ENCODE assay signal across 9 mouse cellular contexts in genomic region chr19:10689470-10690166, GRCm38 (mm10). TPM values are rescaled to one million over a fixed set of nuclear protein-coding genes. Genes with fewer than 3 reads are reported as not detected.
A peak's percentile ranks its signal among the peaks of the same experiment; 100 is the strongest.
DNase-seq lines count a peak whose midpoint lies in the region; ATAC-seq and TF ChIP-seq lines count a peak whose summit lies in the region.
"Had no signal": no experiment of that assay in that cellular context is flagged by ENCODE, and none has a peak within 500 bp of the region (broad histone marks: within the 10 kb centered on the region; RNA-seq: fewer than 3 reads in every experiment).

No protein-coding gene starts in this region.

- DNase-seq in adrenal gland, postnatal 14 days, result peak; percentile 42
- no peak for DNase-seq in adrenal gland, postnatal 25 days
- DNase-seq in forebrain, postnatal 0 days, result peak; percentile 74
- no peak for DNase-seq in right cerebral cortex, adult 18-20 months
- no peak for DNase-seq in left cerebral cortex, adult 9 months (ENCODE audit: low spot score in 2 of 2)

- WGBS in forebrain, postnatal 0 days, result 13% methylated on average over 5 of the region's 5 CpGs
- 59% methylated on average over 5 of the region's 5 CpGs for WGBS in limb, embryonic 12.5 days
- WGBS in neural tube, embryonic 14.5 days, result 39% methylated on average over 5 of the region's 5 CpGs

- peaks cover 8% of the 10 kb centered on the region for H3K27me3 ChIP-seq in E14TG2a.4 (ENCODE audit: insufficient read depth, low read length)
- no peaks in the 10 kb centered on the region for H3K27me3 ChIP-seq in forebrain, postnatal 0 days (ENCODE audit: insufficient read depth, low read length)
- no peaks in the 10 kb centered on the region for H3K27me3 ChIP-seq in limb, embryonic 12.5 days
- no peaks in the 10 kb centered on the region for H3K27me3 ChIP-seq in neural tube, embryonic 14.5 days (ENCODE audit: control insufficient read depth, insufficient read depth, low read length)

- no peak for TF ChIP-seq CTCF in E14TG2a.4 (conservative IDR thresholded peaks at IDR 0.05; ENCODE audit: low read length)
- TF ChIP-seq CTCF in forebrain, postnatal 0 days (IDR thresholded peaks at IDR 0.05; ENCODE audit: low read depth), result no peak

- peaks cover 44% of the 10 kb centered on the region for H3K4me1 ChIP-seq in E14TG2a.4 (replicated peaks; ENCODE audit: low read depth, low read length)
- peaks cover 10% of the 10 kb centered on the region; the same call in 1 of the 2 replicates for H3K4me1 ChIP-seq in forebrain, postnatal 0 days (ENCODE audit: insufficient read depth)
- peaks cover 30% of the 10 kb centered on the region for H3K4me1 ChIP-seq in limb, embryonic 12.5 days (replicated peaks)
- H3K4me1 ChIP-seq in neural tube, embryonic 14.5 days (ENCODE audit: control insufficient read depth, insufficient read depth, low read length), result peaks cover 15% of the 10 kb centered on the region

- peak overlapping the region; percentile 84 for H3K4me2 ChIP-seq in forebrain, postnatal 0 days (ENCODE audit: low read depth)
- H3K4me2 ChIP-seq in limb, embryonic 12.5 days, result peak overlapping the region; percentile 75
- peak overlapping the region; percentile 84 for H3K4me2 ChIP-seq in neural tube, embryonic 14.5 days (ENCODE audit: low read depth, low read length)

- ATAC-seq in forebrain, postnatal 0 days, result 0 out of 2 replicates have a peak, but pooled peaks have one; percentile 0
- ATAC-seq in limb, embryonic 12.5 days (ENCODE audit: insufficient number of reproducible peaks, insufficient read depth, low FRiP score, low TSS enrichment, low read depth), result no peak
- peak; percentile 0; the same call in 1 of the 2 replicates for ATAC-seq in neural tube, embryonic 14.5 days (ENCODE audit: low read depth)

- H3K27ac ChIP-seq in forebrain, postnatal 0 days (ENCODE audit: low read depth, low read length), result peak overlapping the region; percentile 98
- peak overlapping the region; percentile 95 for H3K27ac ChIP-seq in limb, embryonic 12.5 days
- H3K27ac ChIP-seq in neural tube, embryonic 14.5 days (ENCODE audit: low read depth, low read length), result peak overlapping the region; percentile 97

- peak overlapping the region; percentile 95 for H3K9ac ChIP-seq in forebrain, postnatal 0 days
- peak overlapping the region; percentile 78 for H3K9ac ChIP-seq in limb, embryonic 12.5 days (replicated peaks)
- peak overlapping the region; percentile 88 for H3K9ac ChIP-seq in neural tube, embryonic 14.5 days (replicated peaks; ENCODE audit: low read depth, low read length)

- peak overlapping the region; percentile 98 for H3K4me3 ChIP-seq in E14TG2a.4 (replicated peaks; ENCODE audit: low read length)
- H3K4me3 ChIP-seq in forebrain, postnatal 0 days (ENCODE audit: low read depth, low read length), result peak overlapping the region; percentile 83
- peak overlapping the region; percentile 76 for H3K4me3 ChIP-seq in limb, embryonic 12.5 days (replicated peaks)
- H3K4me3 ChIP-seq in neural tube, embryonic 14.5 days (ENCODE audit: low read depth, low read length), result peak overlapping the region; percentile 77

- no peaks in the 10 kb centered on the region for H3K9me3 ChIP-seq in E14TG2a.4 (ENCODE audit: low read length)
- no peaks in the 10 kb centered on the region for H3K9me3 ChIP-seq in forebrain, postnatal 0 days (ENCODE audit: low read length)
- H3K9me3 ChIP-seq in limb, embryonic 12.5 days, result no peaks in the 10 kb centered on the region
- no peaks in the 10 kb centered on the region for H3K9me3 ChIP-seq in neural tube, embryonic 14.5 days (ENCODE audit: control insufficient read depth, low read length)

- no peaks in the 10 kb centered on the region; the same call in 1 of the 2 replicates for H3K36me3 ChIP-seq in E14TG2a.4 (ENCODE audit: insufficient read depth, low read length)
- H3K36me3 ChIP-seq in forebrain, postnatal 0 days (ENCODE audit: insufficient read depth), result 0 out of 2 replicates have a peak, but pooled peaks cover 5% of the 10 kb centered on the region
- H3K36me3 ChIP-seq in limb, embryonic 12.5 days, result no peaks in the 10 kb centered on the region; the same call in 1 of the 2 replicates
- no peaks in the 10 kb centered on the region for H3K36me3 ChIP-seq in neural tube, embryonic 14.5 days (ENCODE audit: control insufficient read depth, insufficient read depth, low read length)

RNA-seq across cellular contexts. Expression of gene Vps37c, which starts 1.1 kb away (rescaled TPM):
- total RNA-seq in adrenal gland, postnatal 14 days (2021), result 19.1 and 23.6 TPM in 2 replicates
- total RNA-seq in adrenal gland, postnatal 25 days (2021), result 32.4 and 33.6 TPM in 2 replicates
- total RNA-seq in forebrain, postnatal 0 days (2014; rRNA removed), result 27.9 and 29.0 TPM in 2 replicates
- polyA plus RNA-seq in forebrain, postnatal 0 days (2015; fragmentation: Nextera tagmentation; extraction: Ambion mirVana), result 34.5 TPM in 2 replicates
- 27.6 and 33.4 TPM in 2 replicates for polyA plus RNA-seq in limb, embryonic 12.5 days (2016; fragmentation: Nextera tagmentation; extraction: Ambion mirVana)
- 23.1 and 31.1 TPM in 2 replicates for polyA plus RNA-seq in neural tube, embryonic 14.5 days (2014; fragmentation: Nextera tagmentation; extraction: Ambion mirVana)

RNA-seq across cellular contexts. Expression of gene Pga5, which starts 11.7 kb away (rescaled TPM):
- not detected in 2 replicates for total RNA-seq in adrenal gland, postnatal 14 days (2021)
- not detected in 2 replicates for total RNA-seq in adrenal gland, postnatal 25 days (2021)
- total RNA-seq in forebrain, postnatal 0 days (2014; rRNA removed), result not detected in 2 replicates
- polyA plus RNA-seq in forebrain, postnatal 0 days (2015; fragmentation: Nextera tagmentation; extraction: Ambion mirVana), result not detected in 2 replicates
- not detected in 2 replicates for polyA plus RNA-seq in limb, embryonic 12.5 days (2016; fragmentation: Nextera tagmentation; extraction: Ambion mirVana)
- not detected in 2 replicates for polyA plus RNA-seq in neural tube, embryonic 14.5 days (2014; fragmentation: Nextera tagmentation; extraction: Ambion mirVana)
- total RNA-seq: layer of hippocampus, adult 18-20 months had no signal

RNA-seq across cellular contexts. Expression of gene Cd5, which starts 49.2 kb away (rescaled TPM):
- total RNA-seq in adrenal gland, postnatal 14 days (2021), result 1.3 and 8.7 TPM in 2 replicates
- total RNA-seq in adrenal gland, postnatal 25 days (2021), result 0.12 TPM in 1 of 2 replicates, not detected in the other
- 0.10 TPM in 1 of 2 replicates, not detected in the other for total RNA-seq in forebrain, postnatal 0 days (2014; rRNA removed)
- 0.24 and 0.52 TPM in 2 replicates for polyA plus RNA-seq in forebrain, postnatal 0 days (2015; fragmentation: Nextera tagmentation; extraction: Ambion mirVana)
- 0.10 and 0.18 TPM in 2 replicates for polyA plus RNA-seq in limb, embryonic 12.5 days (2016; fragmentation: Nextera tagmentation; extraction: Ambion mirVana)
- 0.44 TPM in 1 of 2 replicates, not detected in the other for polyA plus RNA-seq in neural tube, embryonic 14.5 days (2014; fragmentation: Nextera tagmentation; extraction: Ambion mirVana)
- total RNA-seq: layer of hippocampus, adult 18-20 months had no signal

RNA-seq across cellular contexts. Expression of gene Vwce, which starts 55.6 kb away (rescaled TPM):
- 1.2 and 2.2 TPM in 2 replicates for total RNA-seq in adrenal gland, postnatal 14 days (2021)
- 0.43 and 1.4 TPM in 2 replicates for total RNA-seq in adrenal gland, postnatal 25 days (2021)
- 1.5 and 1.7 TPM in 2 replicates for total RNA-seq in forebrain, postnatal 0 days (2014; rRNA removed)
- polyA plus RNA-seq in forebrain, postnatal 0 days (2015; fragmentation: Nextera tagmentation; extraction: Ambion mirVana), result 0.44 and 0.88 TPM in 2 replicates
- polyA plus RNA-seq in limb, embryonic 12.5 days (2016; fragmentation: Nextera tagmentation; extraction: Ambion mirVana), result 2.9 and 3.5 TPM in 2 replicates
- polyA plus RNA-seq in neural tube, embryonic 14.5 days (2014; fragmentation: Nextera tagmentation; extraction: Ambion mirVana), result 1.2 and 1.7 TPM in 2 replicates

Comparison
In these comparisons a context has a peak if more than half of its experiments do, and no peak if none do; other contexts are left out.
1. DNase-seq: peak in adrenal gland, postnatal 14 days (single experiment) and forebrain, postnatal 0 days (single experiment); none in adrenal gland, postnatal 25 days (single experiment), right cerebral cortex, adult 18-20 months (single experiment) and left cerebral cortex, adult 9 months (0 of 2).
2. Peak in every context shown above with its lines, with median percentiles within 50 percentile points of each other: H3K4me3 ChIP-seq, H3K27ac ChIP-seq, H3K4me2 ChIP-seq and H3K9ac ChIP-seq.